Mouse (Mus musculus) right cerebral cortex, postnatal 10 days (tissue): ENCODE measurements around the gene Serinc1.

Source experiments
- DNase-seq, 2 experiments: peaks; one replicate each; pipeline ENCODE4 v3.0.0; 2021; ENCODE audit warnings: low spot score in 2 of 2

Gene Serinc1

DNA sequence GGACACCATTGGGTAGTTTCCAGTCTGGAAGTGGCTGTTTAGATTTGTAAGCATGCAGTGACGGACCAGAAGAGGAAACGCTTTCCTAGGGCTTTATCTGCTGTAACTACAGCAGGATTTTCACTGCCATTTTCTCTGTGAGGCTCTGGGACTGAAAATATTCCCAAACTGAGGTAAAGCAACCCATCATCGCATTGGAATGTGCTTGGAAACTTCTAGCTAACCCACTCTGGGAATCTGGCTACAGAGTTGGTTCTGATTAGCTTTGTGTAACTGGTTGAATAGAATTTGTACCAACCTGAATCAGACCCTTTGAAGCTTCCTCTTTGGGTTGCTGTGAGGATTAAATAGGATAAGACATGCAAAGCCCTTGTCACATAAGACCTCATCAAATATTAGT lies 47.6 kb downstream of the Serinc1 start:
- no peak for DNase-seq

DNA sequence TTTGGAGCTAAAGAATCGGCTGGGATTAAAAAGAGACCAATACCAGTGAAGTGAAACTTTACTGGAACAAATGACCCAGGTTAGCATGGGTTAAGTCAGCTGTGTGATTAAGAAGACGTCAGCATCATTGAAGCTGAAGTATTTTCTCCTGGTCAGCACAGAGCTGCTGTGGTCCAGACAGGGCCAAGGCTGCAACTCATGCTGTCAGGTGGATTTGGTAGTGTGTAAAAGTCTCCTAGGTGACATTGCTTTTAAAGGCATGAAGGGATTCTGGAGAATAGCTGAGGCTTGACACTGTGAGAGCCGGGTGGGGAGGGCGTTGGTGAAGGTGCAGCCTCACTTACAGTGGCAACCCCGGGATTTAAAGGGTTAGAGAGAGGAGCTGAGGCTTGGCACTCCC lies 50.6 kb downstream of the Serinc1 start:
- DNase-seq, result no peak

DNA sequence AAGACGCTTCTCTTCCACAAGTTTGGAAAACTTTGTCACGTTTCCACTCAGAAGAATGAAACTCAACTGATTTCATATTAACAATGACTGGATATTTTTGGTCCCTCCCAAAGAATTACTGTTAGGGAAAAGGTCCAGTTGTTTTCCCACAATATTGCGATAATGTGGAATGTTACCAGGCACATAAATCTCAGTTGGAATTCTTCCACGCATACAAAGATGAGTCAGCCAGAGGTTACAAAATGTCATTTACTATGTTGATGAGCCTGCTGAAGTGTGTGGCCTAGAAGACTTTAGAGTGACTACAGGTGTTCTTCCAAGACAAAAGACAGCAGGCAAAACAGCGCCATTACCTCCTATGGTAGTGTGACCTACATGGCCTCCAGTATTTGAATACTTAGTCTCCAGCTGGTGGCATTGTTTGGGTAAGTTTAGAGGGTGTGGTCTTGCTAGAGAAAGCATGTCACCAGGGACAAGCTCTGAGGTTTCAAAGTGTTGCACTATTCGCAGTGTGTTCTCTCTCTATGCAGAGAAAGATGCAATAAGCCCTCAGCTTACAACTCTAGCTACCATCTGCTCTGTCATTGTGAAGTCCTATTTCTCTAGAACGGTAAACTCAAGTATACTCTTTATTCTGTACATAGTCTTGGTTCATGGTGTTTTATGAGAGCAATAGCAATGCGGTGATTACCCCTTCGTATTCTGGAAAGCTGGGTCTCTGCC lies 55.0 kb downstream of the Serinc1 start:
- no peak for DNase-seq
